Mouse (Mus musculus) heart, embryonic 14.5 days (tissue): ENCODE measurements around the gene Fkbp7. TPM values are rescaled to one million over a fixed set of nuclear protein-coding genes. Genes with fewer than 3 reads are reported as not detected.
"Not testable (repeated sequence)": the region's sequence is repeated elsewhere in the genome, so short reads cannot be mapped to it uniquely, and the experiment has no call there.

Experiments used
- ATAC-seq: fragments of 200-750 bp; cut with Nextera tagmentation; 2 replicates; pipeline ENCODE4 v1.8.0; 2017; ENCODE audit warnings: low read depth, moderate TSS enrichment; ENCODE audit not compliant: insufficient number of reproducible peaks, insufficient read depth, low FRiP score
- H3K27ac ChIP-seq, 2 experiments: fragments of 200-500 bp in 1 of 2; fragments of 300-500 bp in 1 of 2; sonication (generic) in 1 of 2; replicated peaks in 1 of 2; 2 replicates each; pipeline ENCODE4 v1.5.1; 2012 to 2014; ENCODE audit warnings: low read depth in 2 of 2, low read length in 2 of 2, control low read depth in 1 of 2, mild to moderate bottlenecking in 1 of 2, mixed read lengths in 1 of 2; ENCODE audit not compliant: control insufficient read depth in 1 of 2, insufficient read depth in 1 of 2
- H3K27me3 ChIP-seq: fragments of 300-500 bp; sonication (generic); 2 replicates; pipeline ENCODE4 v1.6.1; 2014; ENCODE audit warnings: mild to moderate bottlenecking, low read length, control low read depth; ENCODE audit not compliant: control insufficient read depth, insufficient read depth
- H3K36me3 ChIP-seq: fragments of 300-500 bp; sonication (generic); 2 replicates; pipeline ENCODE4 v1.6.1; 2014; ENCODE audit warnings: mild to moderate bottlenecking, control low read depth, low read length, mixed read lengths; ENCODE audit not compliant: control insufficient read depth, insufficient read depth
- H3K4me1 ChIP-seq, 2 experiments: fragments of 200-500 bp in 1 of 2; fragments of 300-500 bp in 1 of 2; sonication (generic) in 1 of 2; 2 replicates each; pipeline ENCODE4 v1.6.1; 2012 to 2014; ENCODE audit warnings: low read length in 2 of 2, control low read depth in 1 of 2, mixed read lengths in 1 of 2; ENCODE audit not compliant: control insufficient read depth in 2 of 2, insufficient read depth in 2 of 2
- H3K4me2 ChIP-seq: fragments of 300-500 bp; sonication (generic); 2 replicates; pipeline ENCODE4 v1.6.1; 2014; ENCODE audit warnings: mild to moderate bottlenecking, low read length
- H3K4me3 ChIP-seq, 2 experiments: fragments of 200-500 bp in 1 of 2; fragments of 300-500 bp in 1 of 2; sonication (generic) in 1 of 2; 2 replicates each; pipeline ENCODE4 v1.5.1; 2012 to 2014; ENCODE audit warnings: low read length in 2 of 2, mild to moderate bottlenecking in 2 of 2, control low read depth in 1 of 2, low read depth in 1 of 2, moderate library complexity in 1 of 2; ENCODE audit not compliant: control insufficient read depth in 1 of 2, insufficient read depth in 1 of 2
- H3K9ac ChIP-seq: fragments of 300-500 bp; sonication (generic); 2 replicates; pipeline ENCODE4 v1.6.1; 2014; ENCODE audit warnings: mild to moderate bottlenecking, low read length
- H3K9me3 ChIP-seq: fragments of 300-500 bp; sonication (generic); 2 replicates; pipeline ENCODE4 v1.6.1; 2016; ENCODE audit warnings: low read length, control low read depth; ENCODE audit not compliant: control insufficient read depth
- WGBS: fragments of 180-500 bp; shearing (Covaris S2); extraction: QIAGEN DNeasy Blood & Tissue Kit; methylation state at CpG from one replicate; pipeline ENCODE4 v1.1.7; 2014; 5-methylcytosine and 5-hydroxymethylcytosine counted together
- polyA plus RNA-seq: library from polyadenylated mRNA; unstranded; fragments of >200 nt; fragmentation: Nextera tagmentation; extraction: Ambion mirVana; gene quantifications from 2 replicates; pipeline ENCODE4 v1.2.1, GENCODE M21; 2014

Gene Fkbp7
- polyA plus RNA-seq, 1 experiment from 2014 or later: 85.0 TPM

GRCm38 (mm10) chr2:76647883-76648570 is 24.9 kb downstream of the Fkbp7 start, which contains the start of the genes Prkra and Pjvk:
Prkra (minus strand) TSS chr2:76648015.
Pjvk (plus strand) TSS chr2:76648476.
- ATAC-seq: peak; percentile 99
- peak within 1 kb of the TSS; percentile 90 for H3K9ac ChIP-seq
- WGBS: under 1% methylated on average over 41 of the region's 42 CpGs

GRCm38 (mm10) chr2:76647441-76647869 is 25.5 kb downstream of the Fkbp7 start:
- under 1% methylated on average over 29 of the region's 32 CpGs for WGBS
- H3K4me2 ChIP-seq: peak overlapping the region; percentile 94
- H3K9ac ChIP-seq: peak overlapping the region; percentile 90
- peaks cover 7% of the 10 kb centered on the region for H3K36me3 ChIP-seq
- peak overlapping the region; percentile 81 to 82 for H3K4me3 ChIP-seq
- ATAC-seq: peak; percentile 29; the same call in 1 of the 2 replicates
- no peaks in the 10 kb centered on the region for H3K27me3 ChIP-seq
- H3K9me3 ChIP-seq: no peaks in the 10 kb centered on the region
- H3K27ac ChIP-seq: peak overlapping the region; percentile 89
- peaks cover 3 to 12% of the 10 kb centered on the region in 2 experiments for H3K4me1 ChIP-seq

More at GRCm38 (mm10) chr2:76647883-76648570, 24.9 kb downstream of the Fkbp7 start, which contains the start of the genes Prkra and Pjvk:
- H3K36me3 ChIP-seq: peaks cover 2% of the 10 kb centered on the region; the same call in 1 of the 2 replicates
- H3K4me2 ChIP-seq: peak within 1 kb of the TSS; percentile 94
- H3K4me1 ChIP-seq: peaks cover 3 to 12% of the 10 kb centered on the region in 2 experiments
- peak within 1 kb of the TSS; percentile 81 to 82 for H3K4me3 ChIP-seq
- H3K27ac ChIP-seq: peak within 1 kb of the TSS; percentile 89
- H3K27me3 ChIP-seq: no peaks in the 10 kb centered on the region
- no peaks in the 10 kb centered on the region for H3K9me3 ChIP-seq

DNA sequence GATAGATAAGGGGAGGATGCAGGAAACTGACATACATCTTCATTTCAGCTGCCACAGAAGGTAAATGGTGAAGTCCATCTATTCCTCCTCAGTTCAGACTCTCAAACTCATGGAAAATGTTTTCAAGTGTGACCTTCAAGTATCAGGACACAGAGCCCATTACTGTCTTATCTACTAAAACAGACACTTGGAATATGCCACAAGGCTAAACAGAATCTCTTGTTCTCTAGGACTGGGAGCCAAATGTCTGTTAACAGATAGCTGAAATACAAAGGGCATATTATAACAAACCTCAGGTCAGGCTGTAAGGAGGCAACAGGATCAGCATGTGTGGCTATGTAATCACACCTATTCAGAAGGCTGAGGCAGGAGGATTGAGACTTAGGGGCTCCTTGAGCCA is 29.1 kb downstream of the Fkbp7 start:
- no peak overlapping the region for H3K9ac ChIP-seq
- peaks cover 44% of the 10 kb centered on the region for H3K36me3 ChIP-seq
- H3K4me1 ChIP-seq: peaks cover 2 to 10% of the 10 kb centered on the region in 2 experiments
- no peak overlapping the region for H3K4me3 ChIP-seq
- H3K27me3 ChIP-seq: no peaks in the 10 kb centered on the region
- H3K27ac ChIP-seq: no peak overlapping the region
- no peak for ATAC-seq
- no peak overlapping the region for H3K4me2 ChIP-seq
- H3K9me3 ChIP-seq: no peaks in the 10 kb centered on the region

- no peaks in the 10 kb centered on the region for H3K27me3 ChIP-seq
- no peak overlapping the region for H3K9ac ChIP-seq
- no peak for ATAC-seq
- H3K4me1 ChIP-seq: no peaks in the 10 kb centered on the region
- H3K27ac ChIP-seq: no peak overlapping the region
- H3K36me3 ChIP-seq: peaks cover 81% of the 10 kb centered on the region
- H3K4me2 ChIP-seq: no peak overlapping the region
- no peak overlapping the region for H3K4me3 ChIP-seq
- WGBS: 92% methylated on average over 2 of the region's 2 CpGs
- no peaks in the 10 kb centered on the region for H3K9me3 ChIP-seq
These were observed 33.3 kb downstream of the Fkbp7 start for GRCm38 (mm10) chr2:76639637-76640036.

- Histone ChIP-seq H3K4me1 (no peaks in the 10 kb centered on the region), H3K36me3 (peaks cover 87% of the 10 kb centered on the region), H3K27ac (no peak overlapping the region), H3K4me3 (no peak overlapping the region), H3K9me3 (0 out of 2 replicates have a peak, but pooled peaks cover 2% of the 10 kb centered on the region), H3K9ac (no peak overlapping the region), H3K4me2 (no peak overlapping the region), H3K27me3 (no peaks in the 10 kb centered on the region)
- 94% methylated on average over 4 of the region's 4 CpGs for WGBS
- no peak for ATAC-seq
These were observed 41.3 kb downstream of the Fkbp7 start for GRCm38 (mm10) chr2:76631600-76631999.

GRCm38 (mm10) chr2:76630293-76630692 is 42.6 kb downstream of the Fkbp7 start:
- Histone ChIP-seq H3K4me1 (no peaks in the 10 kb centered on the region), H3K4me3 (no peak overlapping the region), H3K27ac (no peak overlapping the region), H3K36me3 (peaks cover 80% of the 10 kb centered on the region), H3K4me2 (no peak overlapping the region), H3K9me3 (0 out of 2 replicates have a peak, but pooled peaks cover 4% of the 10 kb centered on the region), H3K9ac (no peak overlapping the region), H3K27me3 (no peaks in the 10 kb centered on the region)
- WGBS: 73% methylated on average over 12 of the region's 12 CpGs
- ATAC-seq: no peak

DNA sequence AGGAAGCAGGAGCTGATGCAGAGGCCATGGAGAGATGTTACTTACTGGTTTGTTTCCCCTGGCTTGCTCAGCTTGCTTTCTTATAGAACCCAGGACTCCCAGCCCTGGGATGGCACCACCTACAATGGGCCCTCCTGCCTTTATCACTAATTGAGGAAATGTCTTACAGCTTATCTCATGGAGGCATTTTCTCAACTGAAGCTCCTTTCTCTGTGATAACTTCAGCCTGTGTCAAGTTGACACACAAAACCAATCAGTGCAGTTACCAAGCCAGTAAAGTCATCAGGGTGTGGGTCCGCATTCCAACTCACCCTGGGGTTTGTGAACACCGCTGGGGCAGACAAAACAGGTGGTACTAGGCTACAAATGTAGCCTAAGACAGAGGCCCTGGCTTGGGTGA is 50.6 kb downstream of the Fkbp7 start:
- WGBS: 90% methylated on average over 2 of the region's 2 CpGs
- H3K9ac ChIP-seq, H3K4me2 ChIP-seq, H3K9me3 ChIP-seq, H3K27ac ChIP-seq, ATAC-seq, H3K4me1 ChIP-seq, H3K4me3 ChIP-seq, H3K27me3 ChIP-seq: not testable (repeated sequence)
- H3K36me3 ChIP-seq: peaks cover 25% of the 10 kb centered on the region
